Mouse (Mus musculus): ENCODE results near the gene Cacnb2. TPM values are rescaled to one million over a fixed set of nuclear protein-coding genes. Genes with fewer than 3 reads are reported as not detected.

Cacnb2 gene
- polyA plus RNA-seq, 2 experiments, result 2.3 to 4.1 TPM

GRCm38 (mm10) chr2:14684231-14684630 lies 81.3 kb downstream of the Cacnb2 start:
- ATAC-seq (ENCODE audit: low FRiP score, low read depth), result no peak
- DNase-seq (ENCODE audit: low spot score), result no peak
- Histone ChIP-seq H3K4me1 (ENCODE audit: control insufficient read depth, insufficient read depth, low read length) (no peaks in the 10 kb centered on the region), H3K9me3 (ENCODE audit: control insufficient read depth, low read length) (no peaks in the 10 kb centered on the region), H3K36me3 (ENCODE audit: control insufficient read depth, insufficient read depth, low read length) (no peaks in the 10 kb centered on the region), H3K4me2 (replicated peaks; ENCODE audit: low read depth, low read length, severe bottlenecking) (no peak overlapping the region), H3K27me3 (ENCODE audit: control insufficient read depth, insufficient read depth, low read length) (no peaks in the 10 kb centered on the region), H3K27ac (replicated peaks; ENCODE audit: low read depth, low read length) (no peak overlapping the region), H3K9ac (ENCODE audit: low read depth, low read length, severe bottlenecking) (no peak overlapping the region), H3K4me3 (replicated peaks; ENCODE audit: low read length) (no peak overlapping the region)
- no peak for TF ChIP-seq POLR2A (IDR thresholded peaks at IDR 0.05; ENCODE audit: borderline replicate concordance, extremely low read depth, insufficient read depth, insufficient read length)

DNA sequence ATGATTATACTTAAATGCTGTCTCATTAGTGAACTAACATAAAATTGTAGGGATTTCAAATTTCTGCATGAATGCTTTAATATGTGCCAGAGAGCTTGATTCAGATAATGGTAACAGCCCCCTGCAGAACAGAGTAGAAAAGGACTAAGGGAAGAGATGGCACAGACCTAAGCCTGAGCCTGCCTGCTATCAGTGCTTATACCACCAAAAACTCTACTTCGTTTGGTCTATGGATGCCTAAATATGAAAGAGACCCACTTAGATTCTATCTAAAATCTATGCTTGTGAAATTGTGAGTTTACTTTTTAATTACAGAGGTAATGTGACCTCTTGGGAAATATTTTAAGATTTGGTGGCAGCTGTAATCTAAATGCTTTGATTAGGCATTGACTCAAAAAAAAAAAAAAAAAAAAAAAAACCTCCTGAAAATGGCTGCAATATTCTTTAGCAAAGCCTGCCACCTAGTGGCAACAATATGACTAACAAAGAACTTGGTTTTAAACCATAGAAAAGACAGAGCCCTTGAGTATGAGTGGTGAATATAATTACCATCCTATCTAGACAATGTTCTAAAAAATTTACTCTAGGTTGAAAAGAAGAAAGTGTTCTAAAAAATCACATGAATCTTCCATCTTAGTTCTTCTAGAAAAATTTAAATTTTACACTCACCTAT lies 100.2 kb downstream of the Cacnb2 start:
- DNase-seq (ENCODE audit: low spot score), result peak; percentile 37
- H3K4me3 ChIP-seq (replicated peaks; ENCODE audit: low read length), result no peak overlapping the region
- H3K4me1 ChIP-seq (ENCODE audit: control insufficient read depth, insufficient read depth, low read length), result no peaks in the 10 kb centered on the region
- ATAC-seq (ENCODE audit: low FRiP score, low read depth), result no peak
- H3K27ac ChIP-seq (replicated peaks; ENCODE audit: low read depth, low read length), result no peak overlapping the region
- H3K9ac ChIP-seq (ENCODE audit: low read depth, low read length, severe bottlenecking), result no peak overlapping the region
- no peak overlapping the region for H3K4me2 ChIP-seq (replicated peaks; ENCODE audit: low read depth, low read length, severe bottlenecking)
- TF ChIP-seq POLR2A (IDR thresholded peaks at IDR 0.05; ENCODE audit: borderline replicate concordance, extremely low read depth, insufficient read depth, insufficient read length), result no peak
- no peaks in the 10 kb centered on the region for H3K27me3 ChIP-seq (ENCODE audit: control insufficient read depth, insufficient read depth, low read length)
- H3K36me3 ChIP-seq (ENCODE audit: control insufficient read depth, insufficient read depth, low read length), result no peaks in the 10 kb centered on the region
- no peaks in the 10 kb centered on the region for H3K9me3 ChIP-seq (ENCODE audit: control insufficient read depth, low read length)
- WGBS, result 82% methylated on average over 1 of the region's 1 CpGs

DNA sequence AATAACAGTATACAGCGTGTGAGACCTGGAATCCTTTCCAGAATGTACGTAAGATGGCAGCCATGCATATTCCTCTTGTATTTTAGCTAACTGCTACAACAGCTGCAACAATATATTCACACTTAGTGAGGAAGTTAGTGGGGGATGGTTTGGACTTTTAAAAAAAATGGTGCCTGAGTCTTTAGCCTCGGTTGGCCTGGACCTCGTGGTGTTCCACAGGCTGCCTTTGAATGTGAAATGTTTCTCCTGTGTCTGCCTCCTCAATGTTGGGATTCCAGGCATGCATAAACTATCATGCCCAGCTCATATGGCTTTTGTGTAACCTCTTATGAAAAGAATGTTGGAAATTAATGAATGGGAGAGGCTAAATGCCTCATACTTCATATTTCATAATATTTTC lies 100.8 kb downstream of the Cacnb2 start:
- H3K27ac ChIP-seq (replicated peaks; ENCODE audit: low read depth, low read length), result no peak overlapping the region
- DNase-seq (ENCODE audit: low spot score) (no peak), ATAC-seq (ENCODE audit: low FRiP score, low read depth) (no peak)
- no peaks in the 10 kb centered on the region for H3K36me3 ChIP-seq (ENCODE audit: control insufficient read depth, insufficient read depth, low read length)
- H3K27me3 ChIP-seq (ENCODE audit: control insufficient read depth, insufficient read depth, low read length), result no peaks in the 10 kb centered on the region
- TF ChIP-seq POLR2A (IDR thresholded peaks at IDR 0.05; ENCODE audit: borderline replicate concordance, extremely low read depth, insufficient read depth, insufficient read length), result no peak
- no peak overlapping the region for H3K4me3 ChIP-seq (replicated peaks; ENCODE audit: low read length)
- H3K9ac ChIP-seq (ENCODE audit: low read depth, low read length, severe bottlenecking), result no peak overlapping the region
- no peaks in the 10 kb centered on the region for H3K9me3 ChIP-seq (ENCODE audit: control insufficient read depth, low read length)
- 83% methylated on average over 4 of the region's 4 CpGs for WGBS
- H3K4me2 ChIP-seq (replicated peaks; ENCODE audit: low read depth, low read length, severe bottlenecking), result no peak overlapping the region
- H3K4me1 ChIP-seq (ENCODE audit: control insufficient read depth, insufficient read depth, low read length), result no peaks in the 10 kb centered on the region

- 78% methylated on average over 8 of the region's 8 CpGs for WGBS
- H3K9me3 ChIP-seq (ENCODE audit: control insufficient read depth, low read length), result no peaks in the 10 kb centered on the region
- no peak overlapping the region for H3K4me2 ChIP-seq (replicated peaks; ENCODE audit: low read depth, low read length, severe bottlenecking)
- no peak for TF ChIP-seq POLR2A (IDR thresholded peaks at IDR 0.05; ENCODE audit: borderline replicate concordance, extremely low read depth, insufficient read depth, insufficient read length)
- no peak overlapping the region for H3K9ac ChIP-seq (ENCODE audit: low read depth, low read length, severe bottlenecking)
- no peaks in the 10 kb centered on the region for H3K4me1 ChIP-seq (ENCODE audit: control insufficient read depth, insufficient read depth, low read length)
- ATAC-seq (ENCODE audit: low FRiP score, low read depth) (no peak), DNase-seq (ENCODE audit: low spot score) (no peak)
- no peak overlapping the region for H3K27ac ChIP-seq (replicated peaks; ENCODE audit: low read depth, low read length)
- no peak overlapping the region for H3K4me3 ChIP-seq (replicated peaks; ENCODE audit: low read length)
- no peaks in the 10 kb centered on the region for H3K36me3 ChIP-seq (ENCODE audit: control insufficient read depth, insufficient read depth, low read length)
- H3K27me3 ChIP-seq (ENCODE audit: control insufficient read depth, insufficient read depth, low read length), result no peaks in the 10 kb centered on the region
Observed at GRCm38 (mm10) chr2:14710247-14710646, 107.4 kb downstream of the Cacnb2 start.

DNA sequence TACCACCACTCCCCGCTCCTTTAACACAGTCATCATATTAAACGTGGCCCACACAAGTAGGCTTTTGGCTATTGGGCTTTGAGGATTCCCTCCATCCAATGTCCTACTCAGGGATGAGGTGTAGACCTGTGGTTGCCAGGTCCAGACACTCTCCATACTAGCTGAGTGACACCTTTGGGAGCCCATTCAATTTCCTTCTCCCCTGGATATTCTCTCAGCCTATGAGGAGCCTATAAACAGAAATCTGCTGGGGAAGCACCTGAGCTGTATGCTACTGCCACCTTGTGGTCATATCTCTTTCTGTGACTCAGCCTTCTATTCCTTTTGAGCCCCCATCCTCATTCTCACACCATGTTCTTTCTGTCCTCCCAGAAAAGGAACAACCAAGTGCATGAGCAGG lies 108.9 kb downstream of the Cacnb2 start:
- WGBS, result 62% methylated on average over 2 of the region's 2 CpGs
- Histone ChIP-seq H3K27me3 (ENCODE audit: control insufficient read depth, insufficient read depth, low read length) (no peaks in the 10 kb centered on the region), H3K36me3 (ENCODE audit: control insufficient read depth, insufficient read depth, low read length) (no peaks in the 10 kb centered on the region), H3K27ac (replicated peaks; ENCODE audit: low read depth, low read length) (no peak overlapping the region), H3K9ac (ENCODE audit: low read depth, low read length, severe bottlenecking) (no peak overlapping the region), H3K4me3 (replicated peaks; ENCODE audit: low read length) (no peak overlapping the region), H3K9me3 (ENCODE audit: control insufficient read depth, low read length) (no peaks in the 10 kb centered on the region), H3K4me1 (ENCODE audit: control insufficient read depth, insufficient read depth, low read length) (no peaks in the 10 kb centered on the region), H3K4me2 (replicated peaks; ENCODE audit: low read depth, low read length, severe bottlenecking) (no peak overlapping the region)
- ATAC-seq (ENCODE audit: low FRiP score, low read depth), result no peak
- TF ChIP-seq POLR2A (IDR thresholded peaks at IDR 0.05; ENCODE audit: borderline replicate concordance, extremely low read depth, insufficient read depth, insufficient read length), result no peak
- DNase-seq (ENCODE audit: low spot score), result peak; percentile 48

All from limb, embryonic 14.5 days (tissue).